Mouse (Mus musculus) thymus, postnatal 14 days (tissue): ENCODE results near the gene Zc3hav1.

ENCODE experiments used
- DNase-seq: peaks from one replicate; pipeline ENCODE4 v3.0.0; 2021

Gene Zc3hav1

DNA sequence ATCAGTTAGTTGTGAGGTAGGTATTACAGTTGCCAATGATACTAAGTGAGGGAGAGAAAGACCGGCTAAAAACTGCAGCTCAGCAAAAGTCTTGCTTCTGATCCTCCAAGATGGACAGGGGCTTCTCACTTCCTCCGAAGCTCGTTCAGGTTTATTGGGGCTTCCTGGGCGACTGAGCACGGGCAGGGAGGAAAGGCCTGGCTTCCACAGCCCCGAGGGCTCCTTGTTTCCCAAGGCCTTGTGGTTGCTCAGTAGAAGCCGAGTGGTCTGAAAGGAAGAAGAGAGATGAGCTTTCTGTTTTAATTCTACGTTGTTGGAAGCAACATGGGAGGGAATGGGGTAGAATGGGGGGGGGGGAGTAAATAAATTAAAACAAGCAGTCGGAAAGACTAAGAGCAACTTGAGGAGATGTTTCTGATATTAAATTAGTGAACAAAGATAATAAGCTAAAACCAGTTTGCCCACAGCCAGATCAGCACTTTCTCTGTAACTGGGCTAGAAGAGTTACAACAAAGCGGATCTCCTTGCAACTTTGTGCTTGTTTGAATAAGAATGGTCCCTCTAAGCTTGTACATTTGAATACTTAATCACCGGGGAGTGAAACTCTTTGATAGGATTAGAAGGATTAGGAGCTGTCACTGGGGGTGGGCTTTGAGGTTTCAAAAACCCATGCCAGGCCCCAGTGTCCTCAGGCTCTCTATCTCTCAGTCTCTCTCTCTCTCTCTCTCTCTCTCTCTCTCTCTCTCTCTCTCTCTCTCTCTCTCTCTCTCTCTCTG lies 61.3 kb downstream of the Zc3hav1 start:
- DNase-seq, result no peak

DNA sequence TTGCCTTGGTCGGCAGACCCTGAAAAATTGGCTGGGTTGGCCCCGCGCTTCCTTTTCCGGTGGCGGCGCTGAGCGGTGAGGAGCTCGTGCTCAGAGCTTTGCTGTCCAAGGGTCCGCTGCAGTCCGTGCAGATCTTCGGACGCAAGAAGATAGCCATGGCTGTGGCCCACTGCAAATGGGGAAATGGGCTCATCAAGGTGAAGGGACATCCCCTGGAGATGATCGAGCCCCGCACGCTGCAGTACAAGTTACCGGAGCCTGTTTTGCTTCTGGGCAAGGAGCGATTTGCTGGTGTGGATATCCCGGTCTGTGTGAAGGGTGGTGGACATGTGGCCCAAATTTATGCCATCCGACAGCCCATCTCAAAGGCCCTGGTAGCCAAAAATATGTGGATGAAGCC lies 70.0 kb downstream of the Zc3hav1 start:
- DNase-seq, result no peak

DNA sequence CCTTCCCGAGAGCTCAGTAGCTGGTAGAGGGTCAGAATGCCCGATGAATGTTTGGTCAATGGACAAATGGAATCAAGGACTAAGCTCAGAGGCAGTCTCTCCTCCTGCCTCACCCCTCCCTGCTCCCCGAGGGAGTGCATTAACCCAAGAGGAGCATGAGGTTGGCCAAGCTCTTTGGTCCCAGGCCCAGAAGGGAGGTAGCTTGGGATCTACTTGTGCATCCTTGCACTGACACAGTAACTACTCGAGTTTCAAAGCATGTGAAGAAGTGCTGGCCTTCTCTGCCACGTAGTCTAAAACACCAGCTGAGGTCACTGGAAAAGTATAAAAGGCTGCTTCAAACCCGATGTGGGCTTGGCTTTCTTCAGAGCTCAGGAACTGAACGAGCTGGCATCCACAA lies 89.9 kb downstream of the Zc3hav1 start:
- no peak for DNase-seq

DNA sequence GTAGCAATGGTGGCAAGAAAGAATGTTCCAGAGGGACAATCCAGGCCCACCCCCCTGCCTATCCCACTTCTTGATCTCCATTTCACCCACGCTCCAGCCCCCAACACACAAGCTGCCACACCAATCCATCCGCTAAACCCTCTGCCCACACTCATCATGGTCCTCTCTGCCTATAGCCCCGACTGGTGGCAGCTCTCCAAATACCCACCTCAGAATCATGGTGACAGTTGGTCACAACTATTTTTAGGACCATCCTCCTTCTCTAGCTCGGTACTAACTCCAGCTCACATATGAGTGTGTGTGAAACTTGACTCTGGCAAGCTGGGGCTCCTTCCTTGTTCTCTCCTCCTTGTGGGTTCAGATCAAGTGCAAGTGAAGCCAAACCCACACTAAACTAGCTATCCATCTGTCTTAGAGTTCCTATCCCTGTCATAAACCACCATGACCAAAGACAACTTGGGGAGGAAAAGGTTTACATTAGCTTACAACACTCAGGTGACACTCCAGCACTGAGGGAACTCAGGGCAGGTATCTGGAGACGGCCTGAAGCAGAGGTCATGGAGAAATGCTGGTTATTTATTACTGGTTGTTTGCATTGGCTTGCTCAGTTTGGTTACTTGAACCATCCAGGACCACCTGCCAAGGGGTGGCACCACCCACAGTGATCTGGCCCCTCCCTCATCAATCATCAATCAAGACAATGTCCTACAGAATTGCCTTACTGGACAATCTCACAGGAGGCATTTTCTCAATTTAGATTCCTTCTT lies 90.8 kb downstream of the Zc3hav1 start:
- no peak for DNase-seq

DNA sequence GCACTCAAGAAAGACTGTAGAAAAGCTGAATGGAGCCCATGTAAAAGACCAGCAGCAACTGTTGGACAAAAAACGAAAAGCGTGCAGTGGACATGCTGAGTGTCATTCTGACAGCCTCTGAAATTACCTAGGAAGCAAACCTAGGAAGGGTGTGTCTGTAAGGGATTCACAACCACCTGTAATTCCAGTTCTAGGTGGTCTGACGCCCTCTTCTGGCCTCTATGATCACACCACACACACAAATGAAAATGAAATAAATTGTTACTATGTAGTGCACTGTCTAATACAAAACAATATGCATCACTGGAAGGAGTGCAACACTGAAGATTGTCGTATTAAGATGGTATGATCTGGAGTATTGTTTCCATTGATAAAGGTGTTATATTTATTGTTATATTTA lies 92.5 kb downstream of the Zc3hav1 start:
- DNase-seq, result no peak

DNA sequence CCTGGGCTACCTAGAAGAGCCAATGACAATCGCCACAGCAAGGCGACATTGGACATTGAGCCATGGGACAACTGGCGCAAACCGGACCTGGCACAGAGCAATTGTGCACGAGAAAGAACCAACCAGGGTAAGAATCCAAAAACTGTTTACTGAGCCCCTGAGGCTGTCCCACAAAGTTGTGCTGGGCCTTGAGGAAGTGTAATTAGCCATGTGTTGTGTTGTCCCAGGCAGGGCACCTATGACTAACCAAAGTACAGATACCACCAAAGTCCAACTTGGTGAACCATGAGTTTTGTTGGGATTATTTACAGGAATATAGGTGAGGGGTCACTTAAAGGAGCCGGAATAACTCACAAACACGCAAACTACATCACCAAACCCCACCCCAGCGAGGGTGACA lies 96.9 kb downstream of the Zc3hav1 start:
- DNase-seq, result no peak

DNA sequence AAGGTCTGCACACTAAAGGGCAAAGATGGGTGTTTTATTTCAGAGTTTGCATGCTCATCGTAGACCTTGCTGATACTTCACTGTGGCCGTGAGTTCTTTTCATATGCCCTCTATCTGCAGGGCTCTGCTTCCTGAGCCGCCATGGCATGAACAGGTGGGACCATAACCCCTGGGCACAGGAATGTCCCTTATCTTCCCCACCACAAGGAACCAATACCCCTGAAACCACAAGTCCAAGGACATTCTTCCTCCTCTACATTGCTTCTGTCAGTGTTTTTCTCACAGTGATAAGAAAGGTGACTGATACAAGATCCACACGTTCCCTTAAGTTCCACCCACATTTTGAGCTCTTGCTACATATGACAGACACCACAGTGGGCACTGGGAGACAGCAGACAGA lies 97.6 kb downstream of the Zc3hav1 start:
- DNase-seq, result no peak

DNA sequence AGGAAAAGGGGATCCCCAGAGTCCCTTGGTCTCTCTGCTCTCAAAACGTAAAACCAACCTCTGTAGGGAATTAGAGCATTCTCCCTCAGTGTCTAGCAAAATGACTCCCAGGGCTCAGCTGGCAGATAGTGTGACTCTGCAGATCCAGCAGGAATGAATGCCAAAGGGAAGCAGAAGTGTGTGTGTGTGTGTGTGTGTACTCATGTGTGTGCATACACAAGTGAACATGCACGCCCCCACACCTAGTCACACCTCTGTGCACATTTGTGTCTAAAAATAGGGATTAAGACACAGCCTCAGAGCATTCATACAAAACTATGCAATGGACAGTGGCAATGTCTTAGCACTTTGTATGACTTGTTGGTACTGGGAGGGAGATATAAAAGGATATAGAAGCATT lies 98.6 kb downstream of the Zc3hav1 start:
- no peak for DNase-seq
